Mouse (Mus musculus) forebrain, embryonic 14.5 days (tissue): ENCODE results near the gene Polr3e. TPM values are rescaled to one million over a fixed set of nuclear protein-coding genes. Genes with fewer than 3 reads are reported as not detected.

ENCODE experiments used
- ATAC-seq: fragments of 200-750 bp; cut with Nextera tagmentation; 2 replicates; pipeline ENCODE4 v1.8.0; 2017; ENCODE audit warnings: mild to moderate bottlenecking, moderate library complexity
- DNase-seq: peaks from one replicate; pipeline ENCODE4 v3.0.0-alpha.2; 2015; ENCODE audit warnings: low spot score
- H3K27ac ChIP-seq: fragments of 300-500 bp; sonication (generic); 2 replicates; pipeline ENCODE4 v1.5.1; 2014; ENCODE audit warnings: low read depth, mild to moderate bottlenecking, control low read depth, low read length, moderate library complexity
- H3K27me3 ChIP-seq: fragments of 300-500 bp; sonication (generic); replicated peaks from 2 replicates; pipeline ENCODE4 v1.6.1; 2014; ENCODE audit warnings: low read length, control low read depth, mixed read lengths; ENCODE audit not compliant: control insufficient read depth, insufficient read depth
- H3K36me3 ChIP-seq: fragments of 300-500 bp; sonication (generic); 2 replicates; pipeline ENCODE4 v1.6.1; 2014; ENCODE audit warnings: low read length, control low read depth; ENCODE audit not compliant: control insufficient read depth, insufficient read depth
- H3K4me1 ChIP-seq: fragments of 300-500 bp; sonication (generic); 2 replicates; pipeline ENCODE4 v1.6.1; 2014; ENCODE audit warnings: antibody characterized with exemption, low read length, control low read depth; ENCODE audit not compliant: control insufficient read depth, insufficient read depth
- H3K4me2 ChIP-seq: fragments of 300-500 bp; sonication (generic); 2 replicates; pipeline ENCODE4 v1.6.1; 2014; ENCODE audit warnings: mild to moderate bottlenecking, control low read depth, low read length
- H3K4me3 ChIP-seq: fragments of 300-500 bp; sonication (generic); 2 replicates; pipeline ENCODE4 v1.5.1; 2014; ENCODE audit warnings: low read depth, low read length, control low read depth
- H3K9ac ChIP-seq: fragments of 300-500 bp; sonication (generic); 2 replicates; pipeline ENCODE4 v1.6.1; 2014; ENCODE audit warnings: mild to moderate bottlenecking, low read length, control low read depth, moderate library complexity
- H3K9me3 ChIP-seq: fragments of 300-500 bp; sonication (generic); replicated peaks from 2 replicates; pipeline ENCODE4 v1.6.1; 2016; ENCODE audit warnings: low read length, control low read depth, mixed read lengths; ENCODE audit not compliant: control insufficient read depth
- WGBS: fragments of 180-500 bp; shearing (Covaris S2); extraction: QIAGEN DNeasy Blood & Tissue Kit; methylation state at CpG from one replicate; pipeline ENCODE4 v1.1.7; 2014; 5-methylcytosine and 5-hydroxymethylcytosine counted together
- polyA plus RNA-seq: library from polyadenylated mRNA; unstranded; fragments of >200 nt; fragmentation: Nextera tagmentation; extraction: Ambion mirVana; gene quantifications from 2 replicates; pipeline ENCODE4 v1.2.1, GENCODE M21; 2014

Polr3e gene
- polyA plus RNA-seq, 1 experiment from 2014 or later: 23.2 TPM

DNA sequence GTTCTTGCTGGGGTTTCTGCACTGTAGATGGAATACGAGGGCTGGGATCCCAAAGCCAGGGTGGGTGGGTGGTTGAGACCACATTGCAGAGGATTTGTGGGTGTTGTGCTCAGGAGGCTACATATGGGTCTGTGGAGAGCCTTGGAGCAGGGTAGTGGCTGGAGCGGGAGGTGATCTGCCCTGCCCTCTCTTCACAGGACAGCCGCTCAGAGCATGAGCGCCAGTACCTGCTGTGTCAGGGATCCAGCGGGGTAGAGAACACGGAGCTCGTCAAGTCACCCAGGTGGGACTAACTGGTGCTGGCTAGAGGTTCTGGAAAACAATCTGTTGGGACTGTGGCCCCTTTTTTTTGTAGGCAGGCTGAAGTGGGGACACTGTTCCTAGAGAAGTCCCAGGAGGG, 15.6 kb downstream of the Polr3e start:
- H3K36me3 ChIP-seq: peaks cover 91% of the 10 kb centered on the region
- no peaks in the 10 kb centered on the region for H3K9me3 ChIP-seq
- 92% methylated on average over 7 of the region's 7 CpGs for WGBS
- H3K4me1 ChIP-seq: no peaks in the 10 kb centered on the region
- H3K9ac ChIP-seq: no peak overlapping the region
- no peak overlapping the region for H3K27ac ChIP-seq
- no peak overlapping the region for H3K4me3 ChIP-seq
- no peak for ATAC-seq
- no peak overlapping the region for H3K4me2 ChIP-seq
- H3K27me3 ChIP-seq: no peaks in the 10 kb centered on the region
- no peak for DNase-seq

DNA sequence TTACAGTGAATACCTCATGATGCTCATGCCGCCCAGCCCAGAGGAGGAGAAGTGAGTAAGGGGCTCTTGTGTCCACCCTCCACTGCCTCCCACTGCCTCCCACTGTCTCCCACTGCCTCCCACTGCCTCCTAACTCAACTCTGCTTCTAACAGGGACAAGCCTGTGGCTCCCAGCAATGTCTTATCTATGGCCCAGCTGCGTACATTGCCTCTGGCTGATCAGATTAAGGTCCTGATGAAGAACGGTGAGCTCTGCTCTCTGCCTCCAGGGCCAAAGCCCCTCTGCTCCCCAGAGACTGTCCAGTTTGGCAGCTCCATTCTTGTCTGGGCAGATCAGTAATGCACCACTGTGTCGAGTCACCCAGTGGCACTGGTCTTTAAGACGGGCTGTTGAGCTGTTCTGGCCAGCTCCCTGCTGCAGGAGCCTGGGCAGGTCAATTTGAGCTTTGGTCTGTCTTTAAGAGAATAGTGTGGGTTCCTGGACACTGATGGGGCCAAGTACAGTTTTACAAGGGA, 16.2 kb downstream of the Polr3e start:
- ATAC-seq (no peak), DNase-seq (no peak)
- no peak overlapping the region for H3K4me3 ChIP-seq
- no peak overlapping the region for H3K9ac ChIP-seq
- no peak overlapping the region for H3K27ac ChIP-seq
- H3K27me3 ChIP-seq: no peaks in the 10 kb centered on the region
- H3K4me2 ChIP-seq: no peak overlapping the region
- H3K9me3 ChIP-seq: no peaks in the 10 kb centered on the region
- WGBS: 81% methylated on average over 5 of the region's 5 CpGs
- H3K4me1 ChIP-seq: no peaks in the 10 kb centered on the region
- H3K36me3 ChIP-seq: peaks cover 91% of the 10 kb centered on the region

DNA sequence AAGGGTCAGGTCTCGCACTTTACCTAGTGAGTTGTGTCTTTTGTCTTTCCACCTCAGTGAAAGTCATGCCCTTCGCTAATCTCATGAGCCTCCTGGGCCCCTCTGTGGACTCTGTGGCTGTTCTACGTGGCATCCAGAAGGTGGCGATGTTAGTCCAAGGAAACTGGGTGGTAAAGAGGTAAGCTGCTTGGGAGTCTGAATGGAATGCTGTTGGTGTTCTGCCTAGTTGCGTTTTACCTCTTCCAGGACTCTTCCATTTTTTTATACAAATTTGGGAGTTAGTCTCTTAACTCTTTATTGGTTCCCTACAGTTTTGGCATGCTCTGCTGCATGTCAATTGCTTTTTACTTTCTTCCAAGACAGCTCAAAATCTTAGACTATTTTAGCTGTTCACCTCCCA, 17.2 kb downstream of the Polr3e start:
- Histone ChIP-seq H3K4me3 (no peak overlapping the region), H3K27ac (no peak overlapping the region), H3K36me3 (peaks cover 91% of the 10 kb centered on the region), H3K4me2 (no peak overlapping the region), H3K9me3 (no peaks in the 10 kb centered on the region), H3K27me3 (no peaks in the 10 kb centered on the region), H3K4me1 (no peaks in the 10 kb centered on the region), H3K9ac (no peak overlapping the region)
- DNase-seq (peak; percentile 77), ATAC-seq (peak; percentile 68; the same call in 1 of the 2 replicates)
- 29% methylated on average over 5 of the region's 5 CpGs for WGBS

DNA sequence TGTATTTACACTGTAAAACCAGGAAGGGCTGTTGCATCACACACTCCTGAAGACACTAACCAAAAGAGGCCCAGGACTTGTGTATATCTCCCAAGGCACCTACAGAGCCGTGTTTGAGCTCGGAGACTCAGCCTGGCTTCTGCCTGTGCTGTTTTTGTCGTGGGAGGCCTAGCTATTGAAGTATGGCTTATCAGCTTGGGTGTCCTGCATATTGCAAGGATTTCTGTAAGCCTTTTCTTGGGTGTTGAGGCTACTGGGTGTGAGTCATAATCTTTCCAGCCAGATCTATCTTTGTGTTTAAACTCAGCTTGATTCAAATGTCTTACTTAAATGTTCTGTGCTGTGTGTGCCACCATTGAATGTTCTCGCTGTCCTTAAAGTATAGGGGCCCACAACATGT, 19.0 kb downstream of the Polr3e start:
- WGBS: 85% methylated on average over 4 of the region's 4 CpGs
- no peak overlapping the region for H3K4me3 ChIP-seq
- H3K9ac ChIP-seq: no peak overlapping the region
- ATAC-seq: no peak
- H3K9me3 ChIP-seq: no peaks in the 10 kb centered on the region
- H3K4me1 ChIP-seq: no peaks in the 10 kb centered on the region
- H3K27ac ChIP-seq: no peak overlapping the region
- peaks cover 93% of the 10 kb centered on the region for H3K36me3 ChIP-seq
- no peaks in the 10 kb centered on the region for H3K27me3 ChIP-seq
- DNase-seq: no peak
- no peak overlapping the region for H3K4me2 ChIP-seq

DNA sequence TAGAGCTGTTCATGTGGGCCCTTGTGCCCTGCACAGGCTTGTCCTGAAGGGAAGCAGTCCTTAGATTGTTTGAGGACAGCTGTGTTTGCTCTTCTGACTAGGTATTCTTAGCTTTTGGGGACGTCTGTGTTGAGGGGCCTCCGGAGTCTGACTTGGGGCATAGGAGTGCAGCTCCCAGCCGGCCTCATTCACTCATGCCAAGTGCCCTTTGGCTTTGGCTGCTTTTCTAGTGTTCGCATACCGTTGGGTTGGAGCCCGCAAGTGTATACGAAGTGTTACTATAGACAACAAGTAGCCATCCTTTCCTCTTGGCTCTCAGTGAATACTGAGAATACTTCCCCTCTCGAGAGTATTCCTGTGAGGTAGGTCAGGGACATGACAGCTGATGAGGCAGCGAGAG, 20.7 kb downstream of the Polr3e start:
- Histone ChIP-seq H3K9ac (no peak overlapping the region), H3K27me3 (no peaks in the 10 kb centered on the region), H3K36me3 (peaks cover 93% of the 10 kb centered on the region), H3K27ac (no peak overlapping the region), H3K4me3 (no peak overlapping the region), H3K9me3 (no peaks in the 10 kb centered on the region), H3K4me2 (no peak overlapping the region), H3K4me1 (no peaks in the 10 kb centered on the region)
- WGBS: 88% methylated on average over 9 of the region's 9 CpGs
- ATAC-seq (no peak), DNase-seq (no peak)

DNA sequence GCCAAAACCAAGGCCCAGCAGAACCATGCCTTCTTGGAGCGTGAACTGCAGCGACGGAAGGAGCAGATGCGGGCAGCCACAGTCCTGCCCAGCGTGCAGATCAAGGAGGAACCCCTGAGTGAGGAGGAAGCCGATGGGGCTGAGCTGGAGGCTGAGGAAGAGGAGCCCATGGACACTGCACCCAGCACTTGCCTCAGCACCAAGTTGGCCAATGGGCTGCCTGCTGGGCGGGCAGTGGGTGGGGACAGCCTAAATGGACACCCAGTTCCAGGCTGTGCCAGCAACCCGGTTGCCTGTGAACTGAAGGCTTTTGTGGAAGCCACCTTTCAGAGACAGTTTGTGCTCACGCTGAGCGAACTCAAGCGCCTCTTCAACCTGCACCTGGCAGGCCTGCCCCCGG, 22.8 kb downstream of the Polr3e start:
- 92% methylated on average over 12 of the region's 12 CpGs for WGBS
- H3K36me3 ChIP-seq: peaks cover 88% of the 10 kb centered on the region
- DNase-seq (no peak), ATAC-seq (no peak)
- H3K27ac ChIP-seq: no peak overlapping the region
- H3K9ac ChIP-seq: no peak overlapping the region
- no peak overlapping the region for H3K4me2 ChIP-seq
- H3K27me3 ChIP-seq: no peaks in the 10 kb centered on the region
- H3K4me3 ChIP-seq: no peak overlapping the region
- H3K9me3 ChIP-seq: no peaks in the 10 kb centered on the region
- H3K4me1 ChIP-seq: no peaks in the 10 kb centered on the region

DNA sequence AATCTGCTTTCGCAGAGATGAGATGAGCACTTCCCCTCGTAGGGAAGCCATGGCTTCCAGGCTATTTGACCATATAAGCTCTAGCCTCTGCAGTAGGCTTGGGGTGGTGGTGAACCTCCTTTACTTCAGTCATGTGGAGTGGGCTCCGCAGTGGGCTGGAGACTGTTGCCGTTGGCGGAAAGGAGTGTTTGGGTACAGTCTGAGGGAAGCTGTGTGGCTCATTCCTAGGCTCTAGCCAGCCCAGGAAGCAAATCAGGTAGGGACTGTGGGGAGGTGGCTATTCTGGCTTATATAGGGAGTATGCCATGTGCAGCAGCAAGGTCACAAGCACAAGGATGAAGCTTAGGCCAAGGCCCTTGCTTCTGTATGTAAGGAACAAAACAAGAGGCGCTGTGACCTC, 23.7 kb downstream of the Polr3e start:
- no peak for ATAC-seq
- 97% methylated on average over 6 of the region's 6 CpGs for WGBS

DNA sequence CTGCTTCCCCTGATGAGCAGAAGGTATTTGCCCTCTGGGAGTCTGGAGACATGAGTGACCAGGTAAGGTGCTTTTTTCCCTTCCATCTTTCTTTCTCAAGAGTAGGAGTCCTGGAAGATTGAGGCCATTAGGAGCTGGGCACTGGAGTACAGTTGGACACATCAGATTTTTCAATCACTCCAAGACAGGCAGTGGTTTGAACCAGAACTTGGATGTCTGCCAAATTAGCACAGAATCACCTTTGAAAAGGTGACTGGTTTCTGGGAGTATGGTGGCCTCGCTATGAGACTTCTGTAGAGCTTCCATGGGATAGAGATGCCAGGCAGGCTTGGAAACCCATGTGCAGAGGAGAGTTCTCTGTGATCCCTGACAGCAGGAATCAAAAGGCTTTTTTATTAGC, 25.0 kb downstream of the Polr3e start:
- peaks cover 82% of the 10 kb centered on the region for H3K36me3 ChIP-seq
- 68% methylated on average over 1 of the region's 1 CpGs for WGBS
- ATAC-seq: no peak

More for the DNA sequence above, 23.7 kb downstream of the Polr3e start:
- no peak overlapping the region for H3K27ac ChIP-seq
- no peaks in the 10 kb centered on the region for H3K9me3 ChIP-seq
- H3K36me3 ChIP-seq: peaks cover 88% of the 10 kb centered on the region
- no peaks in the 10 kb centered on the region for H3K27me3 ChIP-seq
- no peak overlapping the region for H3K4me2 ChIP-seq
- H3K9ac ChIP-seq: no peak overlapping the region
- no peak overlapping the region for H3K4me3 ChIP-seq
- no peak for DNase-seq
- H3K4me1 ChIP-seq: no peaks in the 10 kb centered on the region

DNA sequence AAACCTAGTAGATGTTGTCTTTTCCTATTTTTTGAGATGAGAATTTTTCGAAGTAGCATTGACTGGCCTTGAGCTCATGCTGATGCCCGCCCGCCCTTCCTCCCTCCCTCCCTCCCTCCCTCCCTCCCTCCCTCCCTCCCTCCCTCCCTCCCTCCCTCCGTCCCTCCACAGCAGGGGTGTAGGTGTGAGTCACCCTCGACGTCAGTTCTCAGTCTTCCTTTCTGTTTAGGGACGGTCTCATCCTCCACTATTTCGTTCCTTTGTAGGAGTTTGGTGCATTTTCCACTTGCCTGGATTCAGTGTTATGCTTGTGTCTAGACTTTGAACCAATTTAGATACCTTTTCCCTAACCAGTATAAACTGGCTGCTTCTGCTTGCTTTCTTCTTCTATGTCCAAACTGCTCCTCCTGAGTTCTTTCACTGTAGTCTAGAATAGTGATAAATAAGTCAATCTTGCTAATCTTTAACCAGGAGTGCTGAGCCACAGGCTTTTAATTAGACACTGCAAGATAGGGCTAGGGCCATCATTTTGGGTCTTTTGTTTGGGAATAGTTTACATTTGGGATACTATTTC, 26.5 kb downstream of the Polr3e start:
- H3K36me3 ChIP-seq: peaks cover 77% of the 10 kb centered on the region

More for the DNA sequence above, 25.0 kb downstream of the Polr3e start:
- Histone ChIP-seq H3K4me1 (no peaks in the 10 kb centered on the region), H3K9ac (no peak overlapping the region), H3K4me2 (no peak overlapping the region), H3K27ac (no peak overlapping the region), H3K27me3 (no peaks in the 10 kb centered on the region), H3K9me3 (no peaks in the 10 kb centered on the region), H3K4me3 (no peak overlapping the region)
- no peak for DNase-seq

More for the DNA sequence above, 26.5 kb downstream of the Polr3e start:
- Histone ChIP-seq H3K4me1 (no peaks in the 10 kb centered on the region), H3K27ac (no peak overlapping the region), H3K4me3 (no peak overlapping the region), H3K9ac (no peak overlapping the region), H3K4me2 (no peak overlapping the region), H3K27me3 (no peaks in the 10 kb centered on the region), H3K9me3 (no peaks in the 10 kb centered on the region)
- whole genome bisulfite sequencing: 76% methylated on average over 7 of the region's 8 CpGs
- ATAC-seq: no peak
- DNase-seq: no peak
